Mouse (Mus musculus) midbrain, embryonic 13.5 days (tissue): ENCODE data around the gene Rhob. TPM values are rescaled to one million over a fixed set of nuclear protein-coding genes. Genes with fewer than 3 reads are reported as not detected.

Source experiments
- ATAC-seq: fragments of 200-750 bp; cut with Nextera tagmentation; 2 replicates; pipeline ENCODE4 v1.8.0; 2017; ENCODE audit warnings: mild to moderate bottlenecking, moderate TSS enrichment, moderate library complexity
- H3K27ac ChIP-seq: fragments of 300-500 bp; sonication (generic); 2 replicates; pipeline ENCODE4 v1.5.1; 2015; ENCODE audit warnings: inconsistent platforms, mild to moderate bottlenecking, moderate library complexity
- H3K27me3 ChIP-seq: fragments of 300-500 bp; sonication (generic); 2 replicates; pipeline ENCODE4 v1.6.1; 2015; ENCODE audit warnings: mild to moderate bottlenecking, inconsistent platforms
- H3K36me3 ChIP-seq: fragments of 300-500 bp; sonication (generic); 2 replicates; pipeline ENCODE4 v1.6.1; 2015; ENCODE audit warnings: mild to moderate bottlenecking, inconsistent platforms
- H3K4me1 ChIP-seq: fragments of 300-500 bp; sonication (generic); replicated peaks from 2 replicates; pipeline ENCODE4 v1.6.1; 2015; ENCODE audit warnings: inconsistent platforms
- H3K4me2 ChIP-seq: fragments of 300-500 bp; sonication (generic); replicated peaks from 2 replicates; pipeline ENCODE4 v1.6.1; 2015; ENCODE audit warnings: moderate library complexity, mild to moderate bottlenecking, inconsistent platforms
- H3K4me3 ChIP-seq: fragments of 300-500 bp; sonication (generic); replicated peaks from 2 replicates; pipeline ENCODE4 v1.5.1; 2015; ENCODE audit warnings: mild to moderate bottlenecking, inconsistent platforms
- H3K9ac ChIP-seq: fragments of 300-500 bp; sonication (generic); replicated peaks from 2 replicates; pipeline ENCODE4 v1.6.1; 2015; ENCODE audit warnings: mild to moderate bottlenecking, inconsistent platforms
- H3K9me3 ChIP-seq: fragments of 300-500 bp; sonication (generic); 2 replicates; pipeline ENCODE4 v1.6.1; 2016; ENCODE audit warnings: mild to moderate bottlenecking, inconsistent platforms
- WGBS: fragments of 180-500 bp; shearing (Covaris S2); methylation state at CpG from one replicate; pipeline ENCODE4 v1.1.7; 2015; 5-methylcytosine and 5-hydroxymethylcytosine counted together
- polyA plus RNA-seq: library from polyadenylated mRNA; unstranded; fragments of >200 nt; fragmentation: Nextera tagmentation; extraction: Ambion mirVana; gene quantifications from 2 replicates; pipeline ENCODE4 v1.2.1, GENCODE M21; 2015

Rhob gene
- polyA plus RNA-seq, 1 experiment from 2014 or later: 67.8 TPM

DNA sequence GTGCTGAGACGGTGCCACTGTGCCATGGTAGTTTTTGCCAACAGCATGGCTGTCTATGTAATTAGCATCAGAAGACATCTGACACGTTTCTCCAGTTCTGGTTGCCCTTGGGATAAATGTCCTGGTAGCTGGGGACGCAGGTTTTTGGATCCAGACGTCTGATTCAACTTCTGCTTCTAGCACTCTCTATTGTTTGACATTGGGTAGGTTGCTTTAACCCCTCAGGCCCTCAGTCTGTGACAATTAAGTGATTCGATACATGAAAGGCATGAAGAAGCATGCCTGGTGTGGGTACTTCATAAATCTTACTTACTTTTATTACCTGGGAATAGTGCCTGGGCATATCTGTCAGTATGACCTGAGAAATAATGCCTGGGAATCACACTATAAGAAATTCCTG lies 24.3 kb upstream of the Rhob start:
- no peaks in the 10 kb centered on the region for H3K9me3 ChIP-seq
- no peak overlapping the region for H3K4me2 ChIP-seq
- H3K27ac ChIP-seq: no peak overlapping the region
- 68% methylated on average over 5 of the region's 5 CpGs for WGBS
- H3K4me1 ChIP-seq: no peaks in the 10 kb centered on the region
- ATAC-seq: no peak
- no peak overlapping the region for H3K9ac ChIP-seq
- H3K27me3 ChIP-seq: no peaks in the 10 kb centered on the region
- H3K36me3 ChIP-seq: no peaks in the 10 kb centered on the region
- H3K4me3 ChIP-seq: no peak overlapping the region

GRCm38 (mm10) chr12:8522711-8523110 lies 22.9 kb upstream of the Rhob start:
- H3K4me2 ChIP-seq: no peak overlapping the region
- ATAC-seq: no peak
- no peak overlapping the region for H3K4me3 ChIP-seq
- H3K27ac ChIP-seq: no peak overlapping the region
- H3K36me3 ChIP-seq: no peaks in the 10 kb centered on the region
- H3K27me3 ChIP-seq: no peaks in the 10 kb centered on the region
- H3K9me3 ChIP-seq: no peaks in the 10 kb centered on the region
- no peaks in the 10 kb centered on the region for H3K4me1 ChIP-seq
- WGBS: 79% methylated on average over 2 of the region's 2 CpGs
- no peak overlapping the region for H3K9ac ChIP-seq

DNA sequence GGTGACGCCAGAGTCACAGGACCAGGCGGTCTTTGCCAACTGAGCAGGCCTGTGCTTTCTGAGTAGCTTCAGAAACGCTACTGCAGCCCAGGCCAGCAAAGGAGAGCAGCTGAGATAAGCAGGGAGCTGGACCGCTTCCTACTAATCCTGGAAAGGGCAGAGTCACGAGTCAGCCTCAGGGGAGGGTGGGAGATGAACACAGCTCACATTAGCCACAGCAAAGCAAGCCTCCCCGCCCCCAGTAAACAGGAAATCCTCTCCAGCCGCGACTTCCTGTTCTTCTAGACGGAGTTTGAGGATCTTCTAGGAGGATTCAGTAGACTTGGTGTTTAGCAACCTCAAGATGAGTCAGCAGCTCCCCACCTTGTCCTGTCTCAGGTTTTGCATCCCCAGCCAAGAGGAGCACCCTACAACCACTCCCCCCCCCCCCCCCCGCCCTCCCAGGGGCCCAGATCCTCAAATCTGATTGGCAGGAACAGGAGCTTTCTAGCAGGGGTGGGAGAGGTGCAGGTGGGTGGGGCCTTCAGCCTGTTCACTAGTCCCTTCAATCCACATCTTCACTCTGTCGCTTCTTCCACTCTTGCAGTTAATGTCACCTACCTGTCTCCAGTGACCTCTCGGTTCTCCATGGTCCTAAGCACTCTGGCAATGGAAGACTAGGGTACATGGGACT lies 21.7 kb upstream of the Rhob start:
- Histone ChIP-seq H3K27ac (no peak overlapping the region), H3K9me3 (no peaks in the 10 kb centered on the region), H3K4me1 (no peaks in the 10 kb centered on the region), H3K9ac (no peak overlapping the region), H3K36me3 (no peaks in the 10 kb centered on the region), H3K27me3 (no peaks in the 10 kb centered on the region), H3K4me2 (no peak overlapping the region), H3K4me3 (no peak overlapping the region)
- 60% methylated on average over 11 of the region's 12 CpGs for WGBS
- ATAC-seq: no peak

DNA sequence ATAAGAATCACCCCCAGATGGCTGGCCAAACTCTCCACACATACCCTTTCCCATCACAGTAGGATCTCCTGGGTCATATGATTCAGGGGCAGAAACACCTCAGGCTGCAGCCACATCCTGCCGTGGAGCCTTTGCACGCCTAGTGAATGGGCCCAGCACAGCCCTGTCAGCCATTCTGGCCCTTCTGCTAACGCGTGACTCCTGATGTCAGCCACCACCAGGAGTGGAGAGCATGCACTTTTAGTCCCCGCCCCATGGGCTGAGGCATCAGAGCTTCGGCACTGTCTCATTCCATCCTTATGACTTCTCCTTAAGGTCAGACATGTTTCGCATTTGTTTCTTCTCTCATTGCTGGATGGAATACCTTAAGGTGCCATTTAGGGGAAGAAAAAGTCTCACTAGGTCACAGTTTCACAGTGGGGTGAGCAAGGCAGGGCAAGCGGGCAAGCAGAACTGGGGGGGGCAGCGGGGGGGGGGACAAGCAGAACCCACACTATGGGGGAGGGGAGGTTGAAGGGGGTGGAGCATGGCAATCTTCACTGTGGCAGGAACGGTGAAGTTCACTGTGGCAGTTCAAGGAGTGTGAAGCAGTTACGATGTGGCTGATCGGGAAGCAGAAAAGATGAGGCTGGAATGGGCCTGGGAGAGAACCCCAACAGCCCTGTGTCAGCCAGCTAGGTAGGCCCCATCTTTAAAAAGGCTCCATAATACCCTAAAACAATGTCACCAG lies 19.8 kb upstream of the Rhob start:
- Histone ChIP-seq H3K4me2 (no peak overlapping the region), H3K27ac (no peak overlapping the region), H3K27me3 (no peaks in the 10 kb centered on the region), H3K36me3 (no peaks in the 10 kb centered on the region), H3K9me3 (no peaks in the 10 kb centered on the region), H3K9ac (no peak overlapping the region), H3K4me1 (no peaks in the 10 kb centered on the region), H3K4me3 (no peak overlapping the region)
- ATAC-seq: no peak
- 72% methylated on average over 12 of the region's 12 CpGs for WGBS

- no peak overlapping the region for H3K9ac ChIP-seq
- H3K4me1 ChIP-seq: no peaks in the 10 kb centered on the region
- no peak overlapping the region for H3K27ac ChIP-seq
- H3K27me3 ChIP-seq: no peaks in the 10 kb centered on the region
- no peak for ATAC-seq
- no peaks in the 10 kb centered on the region for H3K9me3 ChIP-seq
- H3K36me3 ChIP-seq: no peaks in the 10 kb centered on the region
- no peak overlapping the region for H3K4me3 ChIP-seq
- 83% methylated on average over 18 of the region's 18 CpGs for WGBS
- H3K4me2 ChIP-seq: no peak overlapping the region
Observed at GRCm38 (mm10) chr12:8511037-8511882, 11.5 kb upstream of the Rhob start.

DNA sequence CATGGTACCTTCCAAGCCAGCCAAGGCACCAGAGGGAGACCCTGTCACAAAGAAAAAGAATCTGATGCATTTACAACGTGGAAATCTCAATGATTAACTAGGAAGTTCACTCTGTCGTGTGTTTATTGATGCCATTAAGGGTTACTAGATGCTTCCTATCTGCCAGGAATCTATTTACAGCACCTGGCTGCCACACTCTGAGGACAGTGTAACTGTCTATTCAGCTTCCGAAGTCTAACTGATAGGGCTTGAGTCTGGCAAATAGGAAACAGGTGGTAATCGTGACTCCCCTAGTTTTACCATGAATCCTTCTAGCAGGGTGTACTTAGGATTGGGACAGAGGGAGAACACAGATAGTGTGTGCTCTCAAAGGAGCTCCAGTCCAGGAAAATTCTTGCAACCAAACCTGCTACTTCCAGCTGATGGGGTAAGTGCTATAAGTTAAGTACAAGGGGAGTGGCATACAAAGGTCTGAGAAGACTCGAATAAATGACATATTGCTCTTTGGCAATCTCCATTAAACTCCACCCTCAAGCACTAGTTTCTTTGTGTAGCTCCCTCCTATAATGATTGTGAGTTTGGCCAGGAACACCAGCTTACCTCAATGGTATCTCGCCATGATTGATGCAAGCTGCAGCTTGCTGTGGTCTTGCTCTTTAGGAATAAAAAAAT lies 10.6 kb upstream of the Rhob start:
- no peaks in the 10 kb centered on the region for H3K36me3 ChIP-seq
- H3K27ac ChIP-seq: no peak overlapping the region
- no peak overlapping the region for H3K4me2 ChIP-seq
- no peak overlapping the region for H3K4me3 ChIP-seq
- no peaks in the 10 kb centered on the region for H3K27me3 ChIP-seq
- 84% methylated on average over 6 of the region's 6 CpGs for WGBS
- no peaks in the 10 kb centered on the region for H3K4me1 ChIP-seq
- no peaks in the 10 kb centered on the region for H3K9me3 ChIP-seq
- no peak overlapping the region for H3K9ac ChIP-seq
- no peak for ATAC-seq

DNA sequence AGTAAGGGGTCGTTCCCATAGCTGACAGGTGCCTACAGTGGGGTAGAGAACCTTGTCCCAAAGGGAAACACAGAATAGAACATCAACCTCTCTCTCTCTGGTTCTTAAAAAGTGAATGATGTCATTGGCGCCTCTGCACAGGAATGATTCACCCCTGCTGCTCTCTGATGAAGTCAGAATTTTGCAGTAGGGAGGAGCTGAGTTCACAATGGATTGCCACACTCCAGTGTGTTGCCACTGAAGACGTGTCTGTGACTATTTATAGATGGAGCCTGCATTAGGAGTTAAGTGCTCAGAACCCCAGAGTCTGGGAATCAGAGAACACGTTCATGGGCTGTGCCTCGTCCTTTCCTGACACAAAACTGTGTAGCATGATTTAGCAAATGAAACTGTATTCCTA lies 9.9 kb upstream of the Rhob start:
- H3K27ac ChIP-seq: no peak overlapping the region
- no peaks in the 10 kb centered on the region for H3K27me3 ChIP-seq
- H3K4me2 ChIP-seq: no peak overlapping the region
- no peaks in the 10 kb centered on the region for H3K36me3 ChIP-seq
- no peak for ATAC-seq
- no peak overlapping the region for H3K4me3 ChIP-seq
- no peaks in the 10 kb centered on the region for H3K9me3 ChIP-seq
- 76% methylated on average over 5 of the region's 5 CpGs for WGBS
- no peaks in the 10 kb centered on the region for H3K4me1 ChIP-seq
- no peak overlapping the region for H3K9ac ChIP-seq

- 79% methylated on average over 9 of the region's 9 CpGs for WGBS
- no peak overlapping the region for H3K9ac ChIP-seq
- ATAC-seq: no peak
Observed at GRCm38 (mm10) chr12:8506954-8507707, 7.3 kb upstream of the Rhob start.

DNA sequence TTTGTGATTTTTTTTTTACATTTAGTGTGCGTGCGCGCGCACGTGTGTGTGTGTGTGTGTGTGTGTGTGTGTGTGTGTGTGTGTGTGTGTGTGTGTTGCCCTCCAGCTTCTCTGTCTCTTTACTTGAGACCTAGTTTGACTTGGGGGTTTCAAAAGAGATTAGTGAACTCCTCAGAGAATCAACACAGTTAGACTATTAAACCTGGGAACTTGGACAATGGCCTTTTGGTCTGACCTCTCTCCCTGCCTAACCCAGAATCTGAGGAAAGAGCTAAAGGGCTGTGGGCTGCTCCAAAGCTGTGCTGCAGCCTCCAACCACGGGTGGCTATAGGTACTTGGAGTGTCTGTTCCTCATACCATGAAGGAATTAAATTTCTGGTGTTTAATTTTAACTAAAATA lies 4.3 kb upstream of the Rhob start:
- WGBS: 80% methylated on average over 6 of the region's 6 CpGs
- H3K27me3 ChIP-seq: no peaks in the 10 kb centered on the region
- H3K27ac ChIP-seq: no peak overlapping the region
- H3K4me2 ChIP-seq: no peak overlapping the region
- no peaks in the 10 kb centered on the region for H3K9me3 ChIP-seq
- no peak overlapping the region for H3K4me3 ChIP-seq
- H3K36me3 ChIP-seq: no peaks in the 10 kb centered on the region
- peaks cover 9% of the 10 kb centered on the region for H3K4me1 ChIP-seq
- ATAC-seq: no peak
- H3K9ac ChIP-seq: no peak overlapping the region

More at GRCm38 (mm10) chr12:8506954-8507707, 7.3 kb upstream of the Rhob start:
- Histone ChIP-seq H3K36me3 (no peaks in the 10 kb centered on the region), H3K27ac (no peak overlapping the region), H3K27me3 (no peaks in the 10 kb centered on the region), H3K4me3 (no peak overlapping the region), H3K4me2 (no peak overlapping the region), H3K9me3 (no peaks in the 10 kb centered on the region), H3K4me1 (no peaks in the 10 kb centered on the region)

DNA sequence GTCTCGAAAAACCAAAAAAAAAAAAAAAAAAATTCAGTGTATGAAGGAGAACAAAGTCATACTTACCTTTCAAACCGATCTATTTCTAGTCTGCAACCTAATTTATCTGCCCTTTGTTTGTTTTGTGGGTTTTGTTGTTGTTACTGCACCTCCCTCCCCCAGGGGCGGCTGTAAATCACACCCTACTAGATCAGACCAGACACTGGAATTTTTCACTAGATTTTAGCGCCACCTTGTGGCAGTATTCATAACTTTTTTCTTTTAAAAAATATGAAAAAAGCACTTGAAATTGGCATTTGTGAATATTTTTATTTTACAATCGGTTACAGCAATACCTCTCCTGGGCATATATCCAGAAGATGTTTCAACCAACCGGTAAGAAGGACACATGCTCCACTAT lies 2.7 kb upstream of the Rhob start:
- no peak overlapping the region for H3K4me3 ChIP-seq
- ATAC-seq: no peak
- no peak overlapping the region for H3K4me2 ChIP-seq
- H3K27me3 ChIP-seq: no peaks in the 10 kb centered on the region
- no peak overlapping the region for H3K9ac ChIP-seq
- peaks cover 16% of the 10 kb centered on the region for H3K4me1 ChIP-seq
- 16% methylated on average over 6 of the region's 6 CpGs for WGBS
- no peak overlapping the region for H3K27ac ChIP-seq
- H3K9me3 ChIP-seq: no peaks in the 10 kb centered on the region
- H3K36me3 ChIP-seq: no peaks in the 10 kb centered on the region

GRCm38 (mm10) chr12:8501571-8502305 lies 1.9 kb upstream of the Rhob start:
- no peak overlapping the region for H3K27ac ChIP-seq
- H3K9me3 ChIP-seq: no peaks in the 10 kb centered on the region
- no peak overlapping the region for H3K4me3 ChIP-seq
- H3K36me3 ChIP-seq: no peaks in the 10 kb centered on the region
- no peak overlapping the region for H3K4me2 ChIP-seq
- H3K9ac ChIP-seq: no peak overlapping the region
- H3K27me3 ChIP-seq: no peaks in the 10 kb centered on the region
- H3K4me1 ChIP-seq: peaks cover 24% of the 10 kb centered on the region
- 90% methylated on average over 14 of the region's 14 CpGs for WGBS
- no peak for ATAC-seq
